Mouse (Mus musculus): ENCODE measurements around the gene Pla2g1b. TPM values are rescaled to one million over a fixed set of nuclear protein-coding genes. Genes with fewer than 3 reads are reported as not detected.
"Not testable (repeated sequence)": the region's sequence is repeated elsewhere in the genome, so short reads cannot be mapped to it uniquely, and the experiment has no call there.

The Pla2g1b gene
- total RNA-seq, 2 experiments from 2014 or later, result 13.7 TPM; not detected in 1

DNA sequence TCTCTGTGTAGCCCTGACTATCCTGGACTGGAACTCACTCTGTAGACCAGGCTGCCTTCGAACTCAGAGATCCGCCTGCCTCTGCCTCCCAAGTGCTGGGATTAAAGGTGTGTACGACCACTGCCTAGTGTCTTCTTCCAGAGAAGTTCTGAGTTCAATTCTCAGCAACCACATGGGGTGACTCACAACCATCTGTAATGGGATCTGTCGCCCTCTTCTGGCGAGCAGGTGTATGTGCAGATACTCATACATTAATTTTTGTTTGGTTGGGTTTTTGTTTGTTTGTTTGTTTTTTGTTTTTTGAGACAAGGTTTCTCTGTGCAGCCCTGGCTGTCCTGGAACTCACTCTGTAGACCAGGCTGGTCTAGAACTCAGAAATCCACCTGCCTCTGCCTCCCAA is 23.4 kb upstream of the Pla2g1b start:
- DNase-seq (ENCODE audit: low spot score in 2 of 2), result not testable (repeated sequence)

DNA sequence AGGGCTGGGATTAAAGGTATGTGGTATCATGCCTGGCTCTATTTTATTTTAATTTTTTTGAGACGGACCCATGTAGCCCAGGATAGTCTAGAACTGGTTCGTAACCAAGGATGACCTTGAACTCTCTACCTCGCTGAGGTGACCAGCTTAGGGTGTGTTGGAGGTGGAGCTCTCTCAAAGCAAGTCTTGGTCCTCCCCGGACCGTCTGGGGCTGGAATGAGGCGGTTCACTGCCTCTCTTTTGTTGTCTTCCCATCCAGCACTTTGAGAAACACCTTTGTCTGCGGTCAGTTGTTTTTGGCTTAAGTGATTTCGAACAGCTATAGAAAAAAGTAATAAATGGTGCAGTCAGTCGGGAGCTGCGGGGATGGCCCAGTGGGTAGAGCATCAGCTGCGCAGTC is 21.9 kb upstream of the Pla2g1b start:
- DNase-seq (ENCODE audit: low spot score in 2 of 2), result no peak

DNA sequence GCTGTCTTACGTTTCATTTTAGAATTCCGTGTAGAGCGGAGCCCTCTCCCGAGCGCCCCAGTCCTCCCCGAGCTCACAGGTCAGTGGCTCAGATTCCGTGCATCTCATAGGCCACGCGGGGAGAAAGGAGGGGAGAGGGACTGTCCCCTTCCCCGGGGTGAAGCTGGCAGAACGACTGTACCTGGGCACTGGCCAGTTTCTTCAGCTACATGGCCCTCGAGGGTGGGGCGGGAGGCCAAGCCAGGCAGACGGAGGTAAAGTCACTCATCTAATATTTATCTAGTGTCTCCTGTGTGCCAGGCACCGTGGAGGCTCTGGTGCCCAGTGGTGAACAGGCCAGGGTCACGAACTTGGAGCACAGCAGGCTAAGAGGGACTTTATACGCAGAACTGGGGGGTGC is 19.0 kb upstream of the Pla2g1b start:
- DNase-seq (ENCODE audit: low spot score in 2 of 2), result no peak

DNA sequence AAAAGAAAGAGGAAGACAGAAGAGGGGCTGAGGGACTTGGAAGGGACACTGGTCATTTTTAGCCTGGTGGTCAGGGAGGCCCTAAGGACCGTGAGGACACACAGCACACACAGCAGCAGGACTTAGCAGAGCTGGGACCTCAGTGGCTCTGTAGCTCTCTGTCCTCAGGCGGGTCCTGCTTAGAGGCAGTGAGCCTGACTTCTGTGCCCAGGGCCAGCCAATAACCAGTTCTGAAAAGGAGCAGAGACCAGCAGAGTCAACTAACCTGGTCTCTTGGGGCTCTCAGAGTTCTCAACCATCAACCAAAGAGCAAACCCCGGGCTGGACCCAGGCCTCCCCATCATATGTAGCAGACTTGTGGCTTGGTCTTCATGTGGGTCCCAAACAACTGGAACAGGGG is 16.8 kb upstream of the Pla2g1b start:
- DNase-seq (ENCODE audit: low spot score in 2 of 2), result no peak

DNA sequence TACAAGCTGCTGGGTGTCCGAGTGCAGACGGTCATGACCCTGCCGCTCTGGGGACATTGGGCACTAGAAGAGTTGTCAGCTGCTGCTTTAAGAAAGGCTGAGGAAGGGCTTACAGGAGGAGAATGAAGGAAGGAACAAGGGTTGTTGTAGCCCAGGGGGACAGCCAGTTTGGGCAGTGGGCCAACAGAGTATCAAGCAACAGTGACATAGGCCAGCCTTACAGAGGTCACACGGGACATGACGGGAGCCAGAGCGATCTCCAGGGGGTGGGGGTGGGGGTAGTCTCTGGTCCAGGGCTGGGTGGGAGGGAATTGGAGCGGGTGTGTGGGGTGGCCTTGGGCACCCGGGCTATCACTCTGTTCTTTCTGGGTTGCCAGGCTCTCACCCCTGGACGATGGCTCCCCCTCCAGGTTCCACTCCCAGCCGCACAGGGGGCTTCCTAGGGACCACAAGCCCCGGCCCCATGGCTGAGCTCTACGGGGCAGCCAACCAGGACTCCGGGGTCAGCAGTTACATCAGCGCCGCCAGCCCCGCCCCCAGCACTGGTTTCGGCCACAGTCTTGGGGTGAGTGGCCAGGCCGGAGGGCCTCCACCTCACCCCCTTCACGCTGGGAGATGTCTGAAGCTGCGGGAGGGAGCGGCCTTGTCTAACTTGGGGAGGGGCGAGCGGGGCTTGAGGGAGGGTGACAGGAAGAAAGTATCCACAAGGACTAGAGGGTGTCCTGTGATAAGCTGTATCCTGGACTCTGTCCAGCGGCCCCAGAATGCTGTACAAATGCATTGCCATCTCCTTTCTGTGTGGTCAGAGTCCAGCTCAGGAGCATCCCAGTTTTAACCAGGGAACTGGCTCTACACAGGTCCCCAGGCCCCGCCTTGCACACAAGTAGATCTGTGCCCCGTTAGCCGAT is 15.4 kb upstream of the Pla2g1b start:
- DNase-seq (ENCODE audit: low spot score in 2 of 2), result no peak

DNA sequence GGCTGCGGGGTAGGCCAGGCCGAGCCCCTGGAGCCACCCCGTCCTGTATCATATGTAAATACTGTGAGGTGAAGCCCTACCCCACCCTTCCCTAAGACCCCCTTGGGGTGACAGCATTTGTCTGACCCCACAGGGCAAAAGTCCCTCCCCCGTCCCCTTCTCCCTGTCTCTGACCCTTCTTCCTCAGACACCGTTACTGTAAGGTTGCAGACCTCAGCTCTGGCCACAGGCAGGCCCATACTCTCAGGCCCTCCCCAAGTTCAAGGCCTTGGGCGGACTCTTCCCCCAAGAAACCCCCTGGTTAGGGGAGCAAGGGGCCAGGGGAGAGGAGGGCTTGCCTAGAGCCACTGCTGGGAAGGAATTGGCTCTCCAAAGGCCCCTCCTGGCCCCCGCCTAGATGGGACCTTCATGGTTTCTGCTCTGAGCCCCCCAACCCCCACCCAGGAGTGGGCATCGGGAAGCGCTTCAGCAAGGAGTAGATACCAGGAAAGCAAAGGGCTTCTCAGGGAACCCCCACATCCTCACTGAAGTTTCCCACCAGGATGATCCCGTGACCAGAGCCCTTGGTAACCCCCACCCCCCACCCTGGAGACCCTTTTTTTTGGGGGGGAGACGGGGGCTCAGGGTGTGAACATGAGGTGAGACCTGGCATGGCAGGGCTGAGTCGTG is 11.5 kb upstream of the Pla2g1b start:
- no peak for DNase-seq (ENCODE audit: low spot score in 2 of 2)

DNA sequence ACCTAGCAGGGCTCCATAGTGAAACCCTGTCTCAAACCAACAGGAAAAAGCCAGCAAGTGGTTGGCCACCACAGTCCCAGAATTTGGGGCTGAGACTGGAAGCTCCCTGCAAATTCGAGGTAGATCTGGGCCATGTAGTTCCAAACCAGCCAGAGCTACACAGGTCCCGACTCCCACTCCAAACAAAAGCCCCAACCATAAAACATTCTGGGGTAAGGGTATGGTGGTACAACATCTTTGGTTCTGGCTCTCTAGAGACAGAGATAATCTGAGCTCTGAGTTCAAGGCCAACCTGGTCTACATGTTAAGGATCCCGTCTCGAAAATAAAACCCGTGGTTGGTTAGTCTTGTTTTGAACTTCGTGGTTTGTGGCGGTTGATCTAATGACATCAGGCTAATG is 10.2 kb upstream of the Pla2g1b start:
- DNase-seq (ENCODE audit: low spot score in 2 of 2), result no peak

DNA sequence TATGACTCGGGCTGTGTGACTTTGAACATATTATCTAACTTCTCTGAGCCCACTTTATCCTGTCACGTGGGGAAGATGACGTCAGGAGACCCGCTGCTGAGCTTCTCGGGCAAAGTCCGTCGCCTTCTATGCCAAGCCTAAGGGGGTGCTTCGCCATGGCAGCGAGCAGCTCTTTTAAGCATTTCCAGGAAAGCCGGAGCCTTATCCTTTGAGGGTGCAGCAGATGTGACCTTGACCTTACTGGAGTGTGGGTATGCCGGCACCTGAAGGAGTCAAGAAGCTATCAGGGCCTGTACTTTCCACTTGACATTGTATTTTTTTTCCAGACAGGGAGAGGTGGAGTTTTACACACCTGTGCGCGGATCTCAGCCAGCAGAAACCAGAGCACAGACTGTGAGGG is 7.1 kb upstream of the Pla2g1b start:
- no peak for DNase-seq (ENCODE audit: low spot score in 2 of 2)

DNA sequence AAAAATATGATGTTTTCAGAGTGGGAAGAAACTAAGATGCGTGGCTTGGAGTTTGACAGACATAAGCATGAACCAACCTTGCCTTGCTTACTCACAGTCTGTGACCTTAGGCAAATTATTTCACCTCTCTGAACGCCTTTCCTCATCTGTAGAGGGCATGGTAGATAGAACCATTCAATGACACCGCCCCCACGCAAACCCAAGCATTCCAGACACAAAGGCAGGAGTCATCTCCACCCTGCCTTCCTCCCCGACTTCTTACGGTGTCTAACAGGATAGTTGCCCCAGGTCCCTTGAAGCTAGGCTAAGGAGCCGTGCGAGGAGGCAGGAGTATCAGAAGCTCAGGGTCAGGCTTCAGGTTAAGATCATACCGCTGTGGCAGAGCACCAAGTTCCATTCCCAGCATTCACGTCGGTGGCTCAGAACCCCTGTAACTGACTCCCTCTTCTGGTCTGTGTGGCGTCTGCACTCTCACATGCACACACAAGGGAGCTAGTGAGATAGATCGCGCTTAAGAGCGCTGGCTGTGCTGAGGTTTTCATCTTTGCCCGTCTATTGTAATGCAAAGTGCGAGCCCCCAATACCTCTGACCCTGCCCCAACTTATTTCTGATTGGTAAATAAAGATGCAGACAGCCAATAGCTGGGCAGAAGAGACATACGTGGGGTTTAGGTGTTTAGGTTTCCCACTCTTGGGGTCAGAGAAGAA is 1.5 kb upstream of the Pla2g1b start:
- no peak for DNase-seq (ENCODE audit: low spot score in 2 of 2)

DNA sequence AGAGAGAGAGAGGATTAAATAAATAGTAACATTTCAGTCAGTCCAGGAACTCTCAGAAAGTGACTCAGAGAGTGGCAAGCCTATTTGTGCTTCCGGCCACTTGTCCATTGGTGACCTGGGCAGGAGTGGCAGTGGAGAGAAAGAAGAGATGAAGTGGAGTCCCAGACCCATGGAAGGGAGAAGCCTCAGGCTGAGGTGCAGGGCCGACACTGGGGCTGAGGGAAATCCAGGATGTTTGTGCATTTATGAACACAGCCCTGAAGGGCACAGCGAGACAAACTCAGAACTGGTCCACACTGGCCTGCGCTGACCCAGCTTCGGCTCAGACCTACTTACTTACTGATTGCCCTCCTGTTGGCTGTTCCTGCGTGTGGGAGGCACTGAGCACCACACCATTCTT is 3.7 kb downstream of the Pla2g1b start:
- DNase-seq (ENCODE audit: low spot score in 2 of 2), result no peak

DNA sequence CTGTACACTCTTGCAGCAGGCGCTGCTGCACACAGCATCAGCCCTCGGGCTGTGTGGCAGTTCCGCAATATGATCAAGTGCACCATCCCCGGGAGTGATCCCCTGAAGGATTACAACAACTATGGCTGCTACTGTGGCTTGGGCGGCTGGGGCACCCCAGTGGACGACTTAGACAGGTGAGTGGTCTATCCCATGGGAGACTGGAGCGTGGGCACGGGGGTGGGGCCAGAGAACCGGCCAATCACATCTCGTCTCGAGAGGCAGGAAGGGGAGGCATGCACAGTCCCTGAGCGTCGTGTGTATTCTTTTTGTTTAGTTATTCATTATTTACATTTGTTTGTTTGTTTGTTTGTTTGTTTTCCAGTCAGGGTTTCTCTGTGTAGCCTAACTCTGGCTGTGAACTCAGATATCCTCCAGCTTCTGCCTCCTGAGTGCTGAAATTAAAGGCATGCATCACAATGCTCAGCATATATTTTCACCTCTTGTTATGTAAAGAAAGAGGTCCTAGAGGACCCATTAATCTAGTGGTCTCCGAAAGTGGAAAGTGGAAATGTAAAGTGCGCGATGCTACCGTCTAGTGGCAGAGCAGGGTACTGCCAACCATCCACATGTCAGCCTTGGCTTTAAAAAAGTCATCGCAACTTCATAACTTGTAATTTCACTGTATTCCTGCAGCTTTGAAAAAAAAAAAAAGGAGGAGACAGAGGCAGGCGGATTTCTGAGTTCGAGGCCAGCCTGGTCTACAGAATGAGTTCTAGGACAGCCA is 4.9 kb downstream of the Pla2g1b start:
- DNase-seq (ENCODE audit: low spot score in 2 of 2), result no peak

DNA sequence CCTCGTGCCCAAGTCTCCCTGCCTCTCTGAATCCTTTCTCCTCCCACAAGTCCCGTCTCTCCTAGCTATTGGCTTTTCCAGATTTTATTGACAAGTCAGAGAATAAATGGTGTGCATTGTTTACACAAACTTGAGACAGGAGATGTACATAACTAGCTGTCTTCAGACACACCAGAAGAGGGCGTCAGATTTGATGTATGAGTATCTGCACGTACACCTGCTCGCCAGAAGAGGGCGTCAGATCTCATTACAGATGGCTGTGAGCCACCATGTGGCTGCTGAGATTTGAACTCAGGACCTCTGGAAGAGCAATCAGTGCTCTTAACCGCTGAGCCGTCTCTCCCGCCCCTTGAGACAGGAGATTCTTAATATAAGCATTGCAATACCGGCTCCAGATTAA is 7.1 kb downstream of the Pla2g1b start:
- no peak for DNase-seq (ENCODE audit: low spot score in 2 of 2)

DNA sequence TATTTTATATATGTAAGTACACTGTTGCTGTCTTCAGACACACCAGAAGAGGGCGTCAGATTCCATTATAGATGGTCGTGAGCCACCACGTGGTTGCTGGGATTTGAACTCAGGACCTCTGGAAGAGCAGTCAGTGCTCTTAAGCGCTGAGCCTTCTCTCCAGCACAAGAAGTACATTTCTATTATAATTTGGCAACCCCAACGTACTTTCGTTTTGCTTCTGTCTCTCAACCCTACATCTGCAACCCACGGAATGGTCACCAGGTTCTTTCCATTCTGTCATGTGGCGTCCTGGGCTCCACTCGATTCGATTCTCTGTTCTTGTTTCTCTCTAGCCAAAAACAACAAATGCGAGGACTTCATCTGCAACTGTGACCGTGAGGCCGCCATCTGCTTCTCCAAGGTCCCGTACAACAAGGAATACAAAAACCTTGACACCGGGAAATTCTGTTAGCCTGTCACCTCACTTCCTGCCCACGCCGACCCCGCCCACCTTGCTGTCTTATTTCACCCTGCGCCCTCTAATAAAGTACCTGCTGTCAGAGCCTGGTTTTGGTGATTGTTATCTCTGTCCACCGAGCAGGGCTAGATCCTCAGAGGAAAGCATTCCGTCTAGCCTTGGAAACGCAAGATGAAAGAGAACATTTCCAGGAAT is 8.2 kb downstream of the Pla2g1b start:
- no peak for DNase-seq (ENCODE audit: low spot score in 2 of 2)

DNA sequence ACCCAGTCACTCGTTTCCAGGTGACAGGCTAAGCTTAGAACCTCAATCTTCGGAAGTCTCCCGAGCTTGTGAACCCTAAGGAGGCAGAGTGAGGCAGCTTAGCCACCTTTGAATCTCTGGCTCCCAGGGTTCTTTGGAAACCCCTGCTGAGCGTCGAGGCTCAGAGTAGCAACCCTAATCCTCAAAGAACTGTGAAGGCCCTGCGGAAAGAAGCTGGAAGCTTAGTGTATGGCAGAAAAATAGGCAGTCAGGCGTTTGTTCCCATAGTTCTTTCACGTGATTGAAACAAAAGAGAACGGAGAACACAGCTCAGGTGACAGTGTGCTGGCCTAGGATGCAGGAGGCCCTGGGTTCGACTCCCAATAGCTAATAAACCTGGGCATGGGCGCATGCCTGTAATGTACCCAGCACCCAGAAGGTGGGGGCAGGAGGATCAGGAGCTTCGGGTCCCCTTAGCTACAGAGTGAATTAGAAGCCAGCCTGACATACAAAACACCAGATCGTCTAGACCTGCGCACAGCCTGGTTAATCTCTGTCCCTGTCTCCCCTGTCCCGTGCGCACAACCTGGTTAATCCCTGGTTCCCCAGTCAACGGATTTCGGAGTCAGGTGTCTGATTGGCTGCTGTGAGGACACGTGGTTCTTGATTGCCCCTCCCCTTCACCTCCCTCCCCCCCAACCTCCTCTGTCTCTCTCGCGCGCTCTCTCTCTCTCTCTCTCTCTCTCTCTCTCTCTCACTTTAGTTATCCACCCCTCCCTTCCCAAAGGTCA is 9.5 kb downstream of the Pla2g1b start:
- no peak for DNase-seq (ENCODE audit: low spot score in 2 of 2)

DNA sequence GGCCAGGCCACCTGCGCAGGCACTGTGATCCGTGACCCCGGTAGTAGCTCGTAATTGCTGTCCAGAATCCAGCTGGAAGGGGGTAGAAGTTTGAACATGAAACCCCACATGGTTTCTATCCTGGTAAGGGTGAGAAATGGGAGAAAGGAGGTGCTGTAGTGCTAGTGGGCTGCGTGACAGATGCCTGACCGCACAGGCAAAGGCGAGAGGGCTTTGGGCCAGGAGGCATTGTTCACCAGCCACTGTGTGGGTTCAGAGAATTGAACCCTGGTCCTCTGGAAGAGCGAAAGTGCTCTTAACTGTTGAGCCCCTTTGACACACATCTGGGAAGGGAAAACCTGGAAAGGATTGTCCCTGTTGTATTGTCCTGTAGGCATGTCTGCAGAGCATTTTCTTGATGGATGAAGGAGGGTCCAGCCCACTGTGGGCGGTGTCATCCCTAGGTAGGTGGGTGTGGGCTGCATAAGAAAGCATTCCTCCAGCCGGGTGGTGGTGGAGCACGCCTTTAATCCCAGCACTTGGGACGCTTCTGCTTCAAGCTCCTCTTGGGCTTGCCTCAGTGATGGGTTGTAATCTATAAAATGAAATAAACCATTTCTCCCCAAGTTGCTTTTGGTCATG is 10.2 kb downstream of the Pla2g1b start:
- DNase-seq (ENCODE audit: low spot score in 2 of 2), result no peak

DNA sequence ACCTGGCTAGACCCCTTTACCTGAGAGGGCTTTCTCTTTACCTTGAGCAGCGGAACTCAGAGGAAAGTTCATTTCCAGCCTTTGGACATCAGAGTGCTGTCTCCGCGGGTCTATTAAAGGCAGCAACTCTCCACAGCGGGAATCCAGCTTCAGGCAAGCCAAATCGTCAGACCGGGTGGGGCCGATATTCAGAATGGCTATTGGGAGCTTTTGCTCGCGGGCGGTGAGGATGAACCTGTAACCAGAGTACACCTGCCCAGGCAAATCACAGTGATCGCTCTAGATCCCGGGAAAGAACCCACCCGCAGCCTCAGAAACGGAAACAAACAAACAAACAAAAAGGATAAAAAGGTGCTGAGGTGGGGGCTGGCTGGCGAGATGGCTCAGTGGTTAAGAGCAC is 13.5 kb downstream of the Pla2g1b start:
- DNase-seq (ENCODE audit: low spot score in 2 of 2), result no peak

DNA sequence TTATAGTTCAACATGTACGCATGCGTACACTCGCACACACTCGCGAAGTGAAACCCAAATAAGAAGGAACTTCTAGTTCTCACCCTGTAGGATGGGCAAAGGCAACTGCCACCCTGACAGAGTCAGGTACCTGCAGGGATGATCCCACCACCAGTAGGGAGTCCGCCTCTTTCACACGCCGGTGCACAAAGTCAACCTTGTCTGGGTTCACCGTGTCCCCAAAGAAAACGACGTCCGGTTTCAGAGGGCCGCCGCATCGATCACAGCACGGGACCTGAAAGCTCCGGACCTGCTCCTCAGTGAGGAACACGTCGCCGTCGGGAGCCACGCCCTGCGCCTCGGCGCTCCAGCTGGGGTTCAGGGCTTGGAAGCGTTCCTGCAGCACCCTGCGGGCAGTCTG is 14.0 kb downstream of the Pla2g1b start:
- DNase-seq (ENCODE audit: low spot score in 2 of 2), result no peak

DNA sequence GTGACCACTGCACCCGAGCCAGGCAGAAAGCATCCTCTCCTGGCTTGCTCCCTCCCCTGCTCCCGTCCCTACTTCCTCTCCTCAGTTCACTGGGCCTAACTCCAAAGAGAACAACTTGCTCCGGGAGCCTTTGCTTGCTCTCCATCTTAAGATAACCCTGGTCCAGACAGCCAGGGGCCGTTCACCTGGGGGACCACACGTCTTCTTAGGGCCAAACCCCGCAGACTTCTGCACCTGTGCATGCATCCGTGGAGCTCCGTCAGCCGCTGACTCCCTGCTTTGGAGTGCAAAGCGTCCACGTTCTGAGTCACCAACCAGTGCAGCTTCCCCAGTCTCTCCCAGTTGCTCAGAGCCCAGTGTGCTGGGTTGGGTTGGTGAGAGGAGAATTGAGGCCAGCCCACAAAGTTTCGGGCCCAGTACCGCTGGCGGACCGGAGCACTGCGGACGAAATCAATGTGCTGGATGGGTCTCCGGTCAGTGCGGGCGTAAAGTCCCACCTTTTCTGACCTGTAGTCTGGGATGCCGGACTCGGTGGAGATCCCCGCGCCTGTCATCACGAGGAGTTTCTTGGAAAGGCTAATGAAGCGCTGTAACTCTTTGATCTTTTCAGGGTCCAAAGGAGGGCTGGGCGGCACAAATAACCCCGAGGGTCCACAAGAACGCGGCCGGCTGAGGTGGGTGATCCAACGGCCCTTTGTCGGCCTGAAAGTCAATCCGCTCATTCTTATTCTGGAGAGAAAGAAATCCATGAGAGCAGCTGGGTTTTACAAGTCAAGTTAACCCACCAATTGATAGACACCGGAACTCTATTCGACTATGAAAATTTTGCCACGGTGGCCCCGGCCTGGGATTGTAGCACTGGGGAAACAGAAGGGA is 16.6 kb downstream of the Pla2g1b start:
- DNase-seq (ENCODE audit: low spot score in 2 of 2), result no peak

DNA sequence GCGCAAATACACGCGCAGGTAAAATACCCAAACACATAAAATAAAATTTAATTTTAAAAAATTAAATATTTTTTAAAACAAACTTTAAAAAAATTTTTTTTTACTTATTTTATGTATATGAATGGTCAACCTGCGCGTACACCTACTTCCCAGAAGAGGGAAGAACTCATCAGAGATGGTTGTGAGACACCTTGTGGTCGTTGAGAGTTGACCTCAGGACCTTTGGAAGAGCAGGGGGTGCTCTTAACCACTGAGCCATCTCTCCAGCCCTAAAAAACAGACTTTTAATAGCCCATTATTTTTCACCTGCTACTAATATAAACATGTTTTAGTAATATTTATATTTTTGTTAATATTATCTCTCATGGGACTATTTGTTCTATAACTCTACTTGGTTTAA is 17.3 kb downstream of the Pla2g1b start:
- no peak for DNase-seq (ENCODE audit: low spot score in 2 of 2)
